Mouse (Mus musculus): Measurements from ENCODE around the gene Hist1h2bl. TPM values are rescaled to one million over a fixed set of nuclear protein-coding genes. Genes with fewer than 3 reads are reported as not detected.
A peak's percentile ranks its signal among the peaks of the same experiment; 100 is the strongest.
"Not testable (repeated sequence)": the region's sequence is repeated elsewhere in the genome, so short reads cannot be mapped to it uniquely, and the experiment has no call there.

The Hist1h2bl gene
- polyA plus RNA-seq, 1 experiment from 2014 or later = not detected

DNA sequence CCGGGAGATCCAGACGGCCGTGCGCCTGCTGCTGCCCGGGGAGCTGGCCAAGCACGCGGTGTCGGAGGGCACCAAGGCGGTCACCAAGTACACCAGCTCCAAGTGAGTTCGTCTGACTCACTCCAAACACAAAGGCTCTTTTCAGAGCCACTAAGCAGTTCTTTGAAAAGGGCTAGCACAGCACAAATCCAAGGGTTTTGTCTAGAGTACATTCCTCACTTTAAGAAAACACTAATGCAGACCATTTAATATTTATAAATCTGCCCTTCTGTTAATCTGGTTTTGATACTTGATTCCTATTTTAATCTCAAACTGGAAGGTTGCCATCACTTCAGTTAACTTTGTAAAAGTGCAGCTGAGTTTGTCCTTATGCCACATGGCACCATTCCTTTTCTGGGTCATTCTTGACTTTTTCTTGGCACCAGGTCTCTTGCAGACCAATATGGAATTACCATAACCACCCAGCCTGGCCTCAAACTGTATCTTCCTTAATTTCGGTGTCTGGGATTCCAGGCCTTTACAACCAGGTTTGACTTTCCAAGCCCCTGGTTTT, 6.5 kb upstream of the Hist1h2bl start:
- no peak overlapping the region for H3K27ac ChIP-seq (ENCODE audit: low read length)
- H3K9me3 ChIP-seq (ENCODE audit: low read length) = no peaks in the 10 kb centered on the region
- H3K4me2 ChIP-seq (replicated peaks; ENCODE audit: low read depth, low read length) = peak overlapping the region; percentile 58
- peak; percentile 57 for DNase-seq (ENCODE audit: low spot score)
- TF ChIP-seq CTCF (IDR thresholded peaks at IDR 0.05) (no peak), EP300 (IDR thresholded peaks at IDR 0.05) (no peak)
- peak; percentile 36 for ATAC-seq
- no peaks in the 10 kb centered on the region for H3K27me3 ChIP-seq (replicated peaks; ENCODE audit: insufficient read depth, low read length)
- peak overlapping the region; percentile 29; the same call in 1 of the 2 replicates for H3K4me3 ChIP-seq (ENCODE audit: low read depth, low read length)
- H3K9ac ChIP-seq (replicated peaks; ENCODE audit: low read depth) = no peak overlapping the region
- H3K36me3 ChIP-seq (ENCODE audit: insufficient read depth, low read length) = no peaks in the 10 kb centered on the region
- WGBS = 4% methylated on average over 7 of the region's 11 CpGs
- H3K4me1 ChIP-seq (ENCODE audit: insufficient read depth, low read depth, low read length) = peaks cover 5% of the 10 kb centered on the region; the same call in 1 of the 2 replicates

DNA sequence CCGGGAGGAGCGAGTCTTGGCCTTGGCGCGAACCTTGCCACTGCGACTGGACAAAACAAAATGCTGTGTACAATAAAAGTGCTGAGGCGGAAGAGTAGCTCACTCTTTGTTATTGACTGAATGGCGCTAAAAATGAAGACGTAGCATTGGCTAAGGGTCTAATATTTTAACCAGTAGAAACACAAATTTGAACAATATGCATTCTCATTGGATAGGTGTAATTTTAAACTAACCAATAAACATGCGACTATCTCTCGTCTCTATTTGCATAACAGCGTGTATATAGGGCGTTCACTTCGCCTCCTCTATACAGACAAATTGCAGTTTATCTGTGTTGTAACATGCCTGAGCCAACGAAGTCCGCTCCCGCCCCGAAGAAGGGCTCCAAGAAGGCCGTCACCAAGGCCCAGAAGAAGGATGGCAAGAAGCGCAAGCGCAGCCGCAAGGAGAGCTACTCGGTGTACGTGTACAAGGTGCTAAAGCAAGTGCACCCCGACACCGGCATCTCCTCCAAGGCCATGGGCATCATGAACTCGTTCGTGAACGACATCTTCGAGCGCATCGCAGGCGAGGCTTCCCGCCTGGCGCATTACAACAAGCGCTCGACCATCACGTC, 5.9 kb upstream of the Hist1h2bl start, which contains the start of gene Hist1h2bm:
Hist1h2bm (plus strand) TSS at position 288 of the 616 bp plus-strand sequence.
- ATAC-seq = peak; percentile 97

DNA sequence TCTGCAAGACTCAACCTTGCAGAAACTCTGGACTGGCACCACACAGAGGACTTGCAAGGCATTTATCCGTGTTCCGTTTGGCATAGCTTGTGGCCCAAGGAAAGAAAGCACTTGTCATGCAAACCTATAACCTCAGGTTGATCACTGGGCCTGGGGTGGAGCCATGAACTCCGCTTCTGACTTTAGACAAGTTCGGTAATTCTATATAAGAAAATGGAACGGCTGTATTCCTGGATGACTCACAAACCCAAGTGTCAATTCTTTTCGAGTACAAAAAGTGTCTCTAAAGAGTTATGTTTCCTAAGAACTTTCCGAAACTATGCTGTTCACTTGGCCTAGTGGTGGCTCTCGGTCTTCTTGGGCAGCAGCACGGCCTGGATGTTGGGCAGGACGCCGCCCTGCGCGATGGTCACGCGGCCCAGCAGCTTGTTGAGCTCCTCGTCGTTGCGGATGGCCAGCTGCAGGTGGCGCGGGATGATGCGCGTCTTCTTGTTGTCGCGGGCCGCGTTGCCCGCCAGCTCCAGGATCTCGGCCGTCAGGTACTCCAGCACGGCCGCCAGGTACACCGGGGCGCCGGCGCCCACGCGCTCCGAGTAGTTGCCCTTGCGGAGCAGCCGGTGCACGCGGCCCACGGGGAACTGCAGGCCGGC, 5.3 kb upstream of the Hist1h2bl start:
- peak; percentile 27 for ATAC-seq
- not testable (repeated sequence) for H3K36me3 ChIP-seq (ENCODE audit: insufficient read depth, low read length)

More for the DNA sequence above, 5.9 kb upstream of the Hist1h2bl start, which contains the start of gene Hist1h2bm:
- H3K36me3 ChIP-seq (ENCODE audit: insufficient read depth, low read length); H3K9me3 ChIP-seq (ENCODE audit: low read length); H3K4me1 ChIP-seq (ENCODE audit: insufficient read depth, low read depth, low read length); H3K9ac ChIP-seq (replicated peaks; ENCODE audit: low read depth); H3K27me3 ChIP-seq (replicated peaks; ENCODE audit: insufficient read depth, low read length): not testable (repeated sequence)
- DNase-seq (ENCODE audit: low spot score) = peak; percentile 99
- Histone ChIP-seq H3K4me3 (ENCODE audit: low read depth, low read length) (peak within 1 kb of the TSS; percentile 29), H3K4me2 (replicated peaks; ENCODE audit: low read depth, low read length) (peak within 1 kb of the TSS; percentile 58), H3K27ac (ENCODE audit: low read length) (0 out of 2 replicates have a peak within 1 kb of the TSS, but pooled peaks have one; percentile 32)
- under 1% methylated on average over 25 of the region's 37 CpGs for WGBS

DNA sequence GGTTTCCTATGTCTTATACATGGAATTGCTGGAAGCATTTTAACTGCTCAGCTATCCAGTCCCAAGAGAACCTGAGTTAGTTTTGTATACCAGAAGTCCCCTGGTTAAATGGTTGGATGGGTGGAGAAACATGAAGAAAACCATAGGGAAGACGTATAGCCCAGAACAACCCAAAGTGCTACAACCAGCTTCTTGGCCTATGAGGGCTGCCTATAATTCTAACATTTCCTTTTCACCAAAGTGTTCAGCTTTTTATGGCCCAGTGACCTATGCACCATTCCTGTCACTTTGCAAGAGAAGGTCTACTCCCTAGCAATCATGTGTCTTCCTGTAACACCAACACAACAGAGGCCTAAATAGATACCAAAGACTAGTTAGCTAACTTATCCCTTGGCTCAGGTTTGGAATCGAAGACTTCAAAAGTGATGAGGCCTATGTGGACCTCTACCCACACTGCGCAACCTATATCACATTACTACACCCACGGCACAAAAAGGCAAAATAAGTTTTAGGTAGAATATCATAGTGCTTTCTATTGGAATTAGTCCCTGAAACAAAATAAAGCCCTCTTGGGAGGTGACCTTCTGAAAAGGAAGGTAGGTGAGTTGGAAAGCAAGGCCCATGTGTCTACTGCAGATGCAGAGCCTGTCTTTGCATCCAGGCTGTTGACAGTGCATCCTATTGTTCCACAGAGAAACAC, 2.6 kb upstream of the Hist1h2bl start:
- peak overlapping the region; percentile 26; the same call in 1 of the 2 replicates for H3K4me3 ChIP-seq (ENCODE audit: low read depth, low read length)
- no peaks in the 10 kb centered on the region for H3K27me3 ChIP-seq (replicated peaks; ENCODE audit: insufficient read depth, low read length)
- peak overlapping the region; percentile 67; the same call in 1 of the 2 replicates for H3K4me2 ChIP-seq (replicated peaks; ENCODE audit: low read depth, low read length)
- ATAC-seq = no peak
- H3K9me3 ChIP-seq (ENCODE audit: low read length) = no peaks in the 10 kb centered on the region
- DNase-seq (ENCODE audit: low spot score) = no peak
- peaks cover 17% of the 10 kb centered on the region; the same call in 1 of the 2 replicates for H3K4me1 ChIP-seq (ENCODE audit: insufficient read depth, low read depth, low read length)
- no peak overlapping the region for H3K27ac ChIP-seq (ENCODE audit: low read length)
- no peak for TF ChIP-seq EP300 (IDR thresholded peaks at IDR 0.05)
- TF ChIP-seq CTCF (IDR thresholded peaks at IDR 0.05) = no peak
- 52% methylated on average over 4 of the region's 4 CpGs for WGBS
- H3K9ac ChIP-seq (replicated peaks; ENCODE audit: low read depth) = no peak overlapping the region
- no peaks in the 10 kb centered on the region for H3K36me3 ChIP-seq (ENCODE audit: insufficient read depth, low read length)

More for the DNA sequence above, 5.3 kb upstream of the Hist1h2bl start:
- peak; percentile 29 for DNase-seq (ENCODE audit: low spot score)
- under 1% methylated on average over 19 of the region's 44 CpGs for WGBS
- not testable (repeated sequence) for H3K27ac ChIP-seq (ENCODE audit: low read length); H3K9ac ChIP-seq (replicated peaks; ENCODE audit: low read depth); H3K9me3 ChIP-seq (ENCODE audit: low read length); H3K4me1 ChIP-seq (ENCODE audit: insufficient read depth, low read depth, low read length); H3K27me3 ChIP-seq (replicated peaks; ENCODE audit: insufficient read depth, low read length)
- Histone ChIP-seq H3K4me3 (ENCODE audit: low read depth, low read length) (peak overlapping the region; percentile 29; the same call in 1 of the 2 replicates), H3K4me2 (replicated peaks; ENCODE audit: low read depth, low read length) (peak overlapping the region; percentile 58)

DNA sequence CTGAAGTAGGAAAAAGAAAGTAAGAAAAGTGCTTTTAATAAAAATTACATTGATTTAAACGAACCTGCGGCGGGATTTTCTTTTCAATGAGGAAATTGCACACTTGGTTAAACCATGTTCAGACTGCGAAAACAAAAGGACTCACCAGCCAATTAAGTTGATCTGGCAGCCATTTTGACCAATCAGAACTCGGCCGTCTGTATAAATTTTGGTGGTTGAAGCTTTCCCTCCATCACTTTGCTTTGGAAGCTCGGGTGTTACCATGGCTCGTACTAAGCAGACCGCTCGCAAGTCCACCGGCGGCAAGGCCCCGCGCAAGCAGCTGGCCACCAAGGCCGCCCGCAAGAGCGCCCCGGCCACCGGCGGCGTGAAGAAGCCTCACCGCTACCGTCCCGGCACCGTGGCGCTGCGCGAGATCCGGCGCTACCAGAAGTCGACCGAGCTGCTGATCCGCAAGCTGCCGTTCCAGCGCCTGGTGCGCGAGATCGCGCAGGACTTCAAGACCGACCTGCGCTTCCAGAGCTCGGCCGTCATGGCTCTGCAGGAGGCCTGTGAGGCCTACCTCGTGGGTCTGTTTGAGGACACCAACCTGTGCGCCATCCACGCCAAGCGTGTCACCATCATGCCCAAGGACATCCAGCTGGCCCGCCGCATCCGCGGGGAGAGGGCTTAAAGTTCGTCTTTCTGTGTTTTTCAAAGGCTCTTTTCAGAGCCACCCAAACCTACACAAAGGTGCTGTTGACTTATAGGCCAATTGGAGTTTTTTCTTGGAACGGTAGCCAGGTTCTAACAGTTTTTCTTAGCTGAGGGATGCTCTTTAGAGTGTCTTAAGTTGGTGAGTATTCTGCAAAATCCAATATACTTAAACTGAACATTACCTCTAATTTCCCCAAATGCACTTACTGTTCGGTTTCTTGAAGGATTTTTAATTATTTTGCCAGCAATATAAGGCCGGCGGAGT, 1.7 kb upstream of the Hist1h2bl start, which contains the start of gene Hist1h3h:
Hist1h3h (plus strand) TSS at position 263 of the 961 bp plus-strand sequence.
- not testable (repeated sequence) for H3K27me3 ChIP-seq (replicated peaks; ENCODE audit: insufficient read depth, low read length); H3K36me3 ChIP-seq (ENCODE audit: insufficient read depth, low read length); H3K9me3 ChIP-seq (ENCODE audit: low read length)
- peak within 1 kb of the TSS; percentile 35 for H3K4me3 ChIP-seq (ENCODE audit: low read depth, low read length)
- peak; percentile 38 for ATAC-seq
- peak within 1 kb of the TSS; percentile 79 for H3K27ac ChIP-seq (ENCODE audit: low read length)
- peak; percentile 93 for DNase-seq (ENCODE audit: low spot score)
- peaks cover 17% of the 10 kb centered on the region; the same call in 1 of the 2 replicates for H3K4me1 ChIP-seq (ENCODE audit: insufficient read depth, low read depth, low read length)
- under 1% methylated on average over 25 of the region's 56 CpGs for WGBS
- peak within 1 kb of the TSS; percentile 67 for H3K4me2 ChIP-seq (replicated peaks; ENCODE audit: low read depth, low read length)
- peak within 1 kb of the TSS; percentile 39 for H3K9ac ChIP-seq (replicated peaks; ENCODE audit: low read depth)

DNA sequence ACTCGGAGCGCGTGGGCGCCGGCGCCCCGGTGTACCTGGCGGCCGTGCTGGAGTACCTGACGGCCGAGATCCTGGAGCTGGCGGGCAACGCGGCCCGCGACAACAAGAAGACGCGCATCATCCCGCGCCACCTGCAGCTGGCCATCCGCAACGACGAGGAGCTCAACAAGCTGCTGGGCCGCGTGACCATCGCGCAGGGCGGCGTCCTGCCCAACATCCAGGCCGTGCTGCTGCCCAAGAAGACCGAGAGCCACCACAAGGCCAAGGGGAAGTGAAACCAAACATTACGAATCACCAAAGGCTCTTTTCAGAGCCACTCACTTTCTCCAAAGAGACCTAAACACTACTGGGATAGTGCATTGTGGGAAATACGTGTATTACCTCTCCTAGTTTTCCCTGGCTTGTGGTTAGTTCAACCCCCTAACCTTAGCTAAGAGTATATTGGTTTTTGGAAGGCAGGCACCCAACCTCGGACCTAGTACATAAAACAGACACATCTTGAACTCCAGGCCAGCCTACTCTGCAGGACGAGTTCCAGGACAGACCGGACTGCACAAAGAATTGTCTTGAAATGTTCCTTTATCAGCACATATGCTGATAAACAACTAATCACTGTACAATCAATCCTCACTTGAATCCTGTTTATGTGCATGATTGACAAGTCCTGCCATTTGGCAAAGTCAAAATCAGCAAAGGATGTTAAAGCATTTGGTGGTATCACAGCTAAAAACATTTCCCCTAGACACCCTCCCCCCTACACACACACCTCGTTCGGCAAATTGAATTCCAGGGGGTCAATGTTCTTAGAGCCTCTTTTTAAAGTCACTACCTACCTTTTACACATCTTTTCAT, 823 bp upstream of the Hist1h2bl start:
- not testable (repeated sequence) for H3K36me3 ChIP-seq (ENCODE audit: insufficient read depth, low read length); H3K27me3 ChIP-seq (replicated peaks; ENCODE audit: insufficient read depth, low read length); H3K9me3 ChIP-seq (ENCODE audit: low read length)
- DNase-seq (ENCODE audit: low spot score) (peak; percentile 58), ATAC-seq (peak; percentile 30)
- peaks cover 17% of the 10 kb centered on the region; the same call in 1 of the 2 replicates for H3K4me1 ChIP-seq (ENCODE audit: insufficient read depth, low read depth, low read length)
- peak overlapping the region; percentile 79 for H3K27ac ChIP-seq (ENCODE audit: low read length)
- peak overlapping the region; percentile 35 for H3K4me3 ChIP-seq (ENCODE audit: low read depth, low read length)
- peak overlapping the region; percentile 39 for H3K9ac ChIP-seq (replicated peaks; ENCODE audit: low read depth)
- peak overlapping the region; percentile 67 for H3K4me2 ChIP-seq (replicated peaks; ENCODE audit: low read depth, low read length)
- WGBS = 0% methylated on average over 9 of the region's 38 CpGs

Measured in lung, postnatal 0 days (tissue).